Mouse (Mus musculus) CD4-positive, CD25-positive, alpha-beta regulatory T cell, adult 2 months (primary cell): Measurements from ENCODE around the gene Kcnk3.
A peak's percentile ranks its signal among the peaks of the same experiment; 100 is the strongest.

ENCODE experiments used
- DNase-seq: peaks from one replicate; pipeline ENCODE4 v3.0.0-alpha.2; 2012; ENCODE audit warnings: low read depth, low spot score

Gene Kcnk3

DNA sequence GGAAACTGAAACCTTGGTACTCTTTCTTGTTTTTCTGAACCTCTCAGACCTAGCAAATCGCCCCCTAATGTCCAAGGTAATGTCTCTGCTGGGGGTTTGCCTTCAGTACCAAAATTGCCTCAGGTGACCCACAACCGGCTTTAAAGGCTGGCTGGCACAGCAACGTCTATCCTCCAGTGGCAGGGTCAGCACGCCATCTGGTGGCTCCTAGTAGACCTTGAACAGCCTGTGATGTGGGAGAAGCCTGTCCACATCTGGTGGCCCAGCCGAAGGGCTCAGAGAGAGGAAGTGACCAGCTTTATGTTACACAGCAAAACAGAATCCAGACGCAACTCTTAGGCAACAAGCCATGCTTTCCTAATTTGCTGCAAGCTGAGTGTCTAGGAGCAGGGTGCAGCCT, 50.1 kb downstream of the Kcnk3 start:
- peak; percentile 73 for DNase-seq

DNA sequence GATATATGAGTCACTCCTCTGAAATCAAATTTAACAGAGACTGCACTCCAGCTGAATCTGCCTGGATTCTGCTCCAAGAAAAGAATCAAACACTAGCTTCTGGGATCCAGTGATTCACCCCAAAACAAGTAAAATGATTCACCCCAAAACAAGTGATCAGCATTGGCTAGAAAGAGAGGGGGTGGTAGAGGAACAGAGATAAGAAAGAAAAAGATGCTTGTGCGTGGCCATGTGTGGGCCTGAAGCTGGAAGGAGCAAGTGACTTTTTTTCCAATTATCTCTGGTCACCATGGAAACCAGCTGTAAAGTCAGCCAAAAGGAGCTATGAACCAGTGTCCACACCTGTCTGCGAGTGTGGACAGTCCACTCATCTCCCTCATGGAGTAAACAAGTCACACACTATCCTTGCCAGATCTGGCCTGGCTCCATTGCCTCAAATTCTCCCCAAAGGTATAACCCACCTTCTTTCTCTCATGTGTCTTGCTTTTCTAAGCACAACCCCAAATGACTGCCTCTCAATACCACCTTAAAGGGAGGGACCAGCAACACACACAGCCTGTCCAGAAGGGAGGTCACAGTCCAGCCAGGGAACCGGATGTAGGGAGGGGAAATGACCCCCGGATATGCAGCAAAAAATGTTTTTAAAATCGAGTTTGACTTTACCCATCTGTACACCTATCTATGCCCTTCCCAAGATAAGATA, 55.7 kb downstream of the Kcnk3 start:
- DNase-seq, result no peak

DNA sequence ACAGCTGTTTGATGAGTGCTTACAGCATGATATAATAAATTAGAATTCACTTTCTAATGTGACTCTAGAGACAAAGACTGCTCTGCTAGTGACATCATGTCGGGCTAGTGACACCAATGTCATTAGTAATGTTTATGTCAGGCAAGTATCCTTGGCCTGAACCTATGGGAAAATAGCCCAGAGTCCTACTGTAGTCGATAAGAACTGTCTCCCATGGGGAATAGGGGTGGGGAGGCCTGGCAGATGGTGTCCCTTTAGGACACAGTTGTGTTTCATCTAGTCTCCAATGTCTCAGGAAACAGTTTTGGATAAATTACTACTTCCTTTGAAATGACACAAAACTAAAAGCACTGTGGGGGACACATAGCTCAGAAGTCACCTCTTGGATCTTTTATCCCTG, 58.1 kb downstream of the Kcnk3 start:
- no peak for DNase-seq

DNA sequence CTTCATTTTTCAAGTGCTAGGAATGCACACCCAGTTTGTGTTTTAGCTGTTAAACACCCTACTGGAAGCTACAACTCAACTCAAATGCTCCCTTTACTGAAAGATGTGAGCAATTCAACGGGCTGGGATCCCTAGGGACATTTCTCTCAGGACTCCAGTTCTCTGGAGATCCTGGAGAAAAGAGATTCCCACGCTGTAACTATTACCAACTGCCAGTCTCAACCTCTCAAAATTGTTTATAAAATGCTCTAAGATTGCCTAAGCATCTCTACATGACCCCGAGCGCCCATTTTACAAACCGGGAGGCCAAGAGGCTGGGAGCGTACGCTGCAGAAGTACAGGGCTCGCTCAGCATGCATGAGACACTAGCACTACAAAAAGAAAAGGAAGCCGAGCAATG, 59.4 kb downstream of the Kcnk3 start:
- DNase-seq, result no peak

DNA sequence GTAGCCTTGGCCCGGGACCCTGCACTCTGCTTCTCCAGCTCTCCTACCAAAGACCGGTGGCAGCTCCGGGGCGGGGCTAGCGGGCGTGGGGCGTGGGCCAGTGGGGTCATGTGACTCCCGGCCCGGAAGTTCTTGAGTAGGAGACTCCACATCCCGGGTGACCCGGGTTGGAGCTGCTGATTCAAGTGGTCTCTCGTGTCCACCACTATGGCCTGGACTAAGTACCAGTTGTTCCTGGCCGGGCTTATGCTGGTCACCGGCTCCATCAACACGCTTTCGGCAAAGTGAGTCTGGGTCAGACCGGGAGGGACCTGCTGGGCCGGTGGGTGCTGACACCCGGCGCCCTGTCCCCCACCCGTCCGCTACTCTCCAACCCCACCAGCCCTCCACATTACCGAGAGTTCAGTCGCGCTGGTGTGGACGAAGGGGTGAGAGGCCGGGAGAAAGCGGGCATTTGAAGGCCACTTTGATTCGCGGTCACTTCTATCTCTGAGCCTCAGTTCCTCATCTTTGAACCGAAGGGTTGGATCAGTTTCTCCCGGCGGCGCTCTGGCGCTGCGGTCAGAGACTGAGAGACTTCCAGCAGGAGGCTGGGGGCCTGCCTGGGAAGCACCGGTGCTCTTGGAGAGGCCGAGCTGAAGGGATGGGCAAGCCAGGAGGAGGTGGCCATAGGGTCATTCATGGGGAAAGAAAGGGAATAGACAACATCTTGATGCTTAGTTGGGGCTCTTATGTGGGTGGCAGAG, 60.0 kb downstream of the Kcnk3 start, which contains the start of gene Slc35f6:
Gene Slc35f6, plus strand, starts transcription at position 119 of the 746 bp plus-strand sequence.
- peak; percentile 89 for DNase-seq

DNA sequence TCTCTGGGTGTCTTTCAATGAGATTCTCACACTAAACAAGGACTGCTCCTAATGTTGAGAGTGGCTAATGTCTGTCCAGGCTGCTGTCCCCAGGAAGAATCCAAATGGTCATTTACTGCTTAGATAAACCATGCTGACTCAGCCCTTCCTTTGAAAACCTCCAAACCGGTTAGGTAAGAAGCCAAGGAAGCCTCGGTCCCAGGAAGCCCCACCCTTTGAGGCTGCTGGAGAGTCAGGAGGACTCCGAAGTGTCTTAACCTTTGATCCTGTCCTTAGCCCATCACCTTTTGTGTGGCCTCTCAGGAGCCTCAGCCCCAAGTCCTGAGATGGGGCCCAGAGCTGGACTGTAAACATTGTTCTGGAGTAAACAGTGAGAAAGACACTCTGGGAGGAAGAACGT, 61.6 kb downstream of the Kcnk3 start:
- DNase-seq, result no peak

DNA sequence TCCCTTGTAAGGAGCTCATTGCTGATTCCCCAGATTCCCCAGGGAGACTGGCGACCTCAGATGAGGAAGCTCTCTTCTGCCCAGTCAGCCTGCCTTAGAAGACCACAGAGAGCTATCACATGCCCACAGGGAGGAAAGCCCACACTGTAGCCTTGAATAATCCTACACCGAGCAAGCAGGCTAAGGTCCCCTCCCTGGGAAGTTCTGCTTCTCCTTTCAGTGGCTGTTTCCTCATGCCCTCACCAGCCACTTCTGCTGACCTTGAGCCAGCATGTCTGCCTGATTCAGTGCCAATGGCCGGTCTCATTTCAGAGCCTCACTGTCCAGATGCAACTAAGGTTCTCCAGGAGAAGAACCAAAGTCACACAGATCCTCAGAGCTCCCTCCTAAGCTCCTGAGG, 62.8 kb downstream of the Kcnk3 start:
- DNase-seq, result no peak

DNA sequence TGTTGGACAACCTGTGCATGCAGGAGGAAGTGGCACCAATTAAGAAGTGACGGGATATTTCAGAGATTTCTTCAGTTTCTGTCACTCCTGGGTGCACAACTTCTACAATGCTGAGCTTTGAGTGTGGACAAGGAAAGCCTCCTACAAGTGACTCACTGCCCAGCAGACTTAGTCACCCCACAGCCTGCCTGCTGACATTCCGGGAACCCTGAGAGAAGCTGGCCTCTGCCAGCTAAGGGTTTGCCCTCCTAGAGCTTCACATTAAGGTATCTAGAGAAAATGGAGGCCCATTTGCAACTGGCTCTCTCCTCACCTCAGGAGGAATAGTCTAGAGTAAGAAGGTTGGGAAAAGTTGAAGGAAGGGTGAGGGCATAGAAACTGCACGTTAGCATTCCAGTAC, 63.6 kb downstream of the Kcnk3 start:
- no peak for DNase-seq

DNA sequence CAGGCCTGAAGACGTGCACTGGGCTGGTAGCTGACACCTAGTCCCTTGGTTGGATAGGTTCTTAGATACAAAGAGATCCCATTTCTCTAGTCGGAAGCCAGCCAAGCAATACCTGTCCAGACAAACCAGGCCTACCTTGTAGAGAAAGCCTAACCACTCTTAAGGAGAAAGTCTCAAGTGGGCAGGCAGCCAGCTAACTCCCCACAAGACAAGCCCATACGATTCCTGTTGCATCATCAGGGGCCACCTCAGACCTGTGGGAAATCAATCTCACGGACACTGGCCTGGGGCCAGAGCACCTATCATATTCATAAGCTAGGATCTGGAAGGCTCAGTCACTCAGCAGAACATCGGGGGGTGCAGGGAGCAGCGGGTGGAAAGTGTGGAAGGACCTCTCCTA, 65.3 kb downstream of the Kcnk3 start:
- no peak for DNase-seq

DNA sequence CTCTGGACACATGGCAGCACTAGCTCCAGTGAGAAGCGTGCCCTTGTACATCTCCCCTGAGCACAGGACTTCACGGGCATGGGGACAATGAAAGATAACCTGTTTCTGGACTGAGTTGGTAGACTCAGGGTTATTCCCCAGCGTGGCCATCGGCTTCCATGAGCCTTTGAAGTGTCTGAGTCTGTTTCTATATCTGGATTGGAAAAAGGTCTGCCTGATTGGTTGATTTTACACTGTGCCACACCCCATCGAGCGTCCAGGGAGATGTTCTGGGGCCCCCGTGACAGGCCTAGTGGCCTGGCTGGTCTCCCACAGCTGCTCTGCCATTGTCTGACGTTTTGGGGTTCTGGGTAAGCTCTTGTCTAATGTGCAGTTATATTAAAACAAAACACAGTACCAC, 67.1 kb downstream of the Kcnk3 start:
- no peak for DNase-seq

DNA sequence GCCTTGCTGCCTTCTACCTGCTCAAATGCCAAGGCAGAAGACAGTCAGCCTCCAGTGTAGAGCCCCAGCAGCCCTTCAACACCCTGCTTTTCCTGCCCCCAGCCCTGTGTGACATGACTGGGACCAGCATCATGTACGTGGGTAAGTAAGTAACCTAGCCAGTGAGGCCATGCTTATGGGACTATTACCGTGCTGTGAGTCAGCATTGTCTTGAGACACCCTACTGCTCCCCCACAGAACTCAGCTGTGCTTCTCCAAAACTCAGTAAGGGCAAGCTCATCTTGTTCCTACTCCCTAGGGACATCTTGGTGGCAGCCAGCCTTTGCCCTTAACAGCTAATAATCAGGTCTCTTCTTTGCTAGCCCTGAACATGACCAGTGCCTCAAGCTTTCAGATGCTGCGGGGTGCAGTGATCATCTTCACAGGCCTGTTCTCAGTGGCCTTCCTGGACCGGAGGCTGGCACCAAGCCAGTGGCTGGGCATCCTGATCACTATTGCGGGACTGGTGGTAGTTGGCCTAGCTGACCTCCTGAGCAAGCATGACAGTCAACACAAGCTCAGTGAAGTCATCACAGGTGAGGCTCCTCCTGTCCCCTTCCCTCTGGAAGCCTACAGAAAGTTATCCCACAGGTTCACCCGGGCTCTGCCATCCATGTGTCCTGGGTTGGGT, 67.7 kb downstream of the Kcnk3 start:
- DNase-seq, result no peak

DNA sequence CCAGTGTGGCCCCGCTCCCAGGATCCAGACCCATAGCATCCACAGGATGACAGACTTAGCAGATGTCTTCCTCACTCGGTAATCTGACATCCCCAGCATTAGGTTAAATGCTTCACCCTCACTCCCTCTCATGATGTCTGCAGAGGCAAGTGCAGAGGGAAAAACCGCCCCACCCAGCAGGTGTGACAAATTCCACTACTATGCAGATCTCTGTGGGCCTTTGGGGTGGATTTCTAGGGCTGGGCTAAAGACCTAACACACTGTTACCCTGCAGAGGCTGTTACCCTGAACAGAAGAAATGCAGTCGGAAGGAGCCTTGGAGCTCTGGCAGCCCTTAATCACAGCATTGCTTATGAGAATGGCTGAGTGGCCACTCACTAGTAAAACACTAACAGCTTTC, 71.1 kb downstream of the Kcnk3 start:
- no peak for DNase-seq

DNA sequence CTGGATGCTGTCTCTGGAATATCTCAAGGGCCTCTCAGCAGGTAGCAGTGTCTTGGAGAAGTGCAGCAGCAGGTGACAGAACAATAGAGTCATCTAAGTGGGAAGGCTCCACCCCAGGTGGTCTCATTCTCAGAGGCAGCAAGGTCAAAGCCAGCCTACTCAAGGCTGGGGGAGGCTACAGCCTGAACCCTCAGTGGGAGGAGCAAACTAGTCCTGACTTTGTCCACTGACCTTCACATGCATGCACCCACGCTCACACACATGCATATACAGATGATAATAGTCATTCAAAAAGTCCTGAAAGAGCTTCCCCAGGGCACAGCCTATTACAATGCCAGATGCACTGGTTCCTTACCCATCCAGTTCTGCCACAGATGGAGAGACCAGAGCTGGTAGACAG, 72.3 kb downstream of the Kcnk3 start:
- DNase-seq, result no peak

DNA sequence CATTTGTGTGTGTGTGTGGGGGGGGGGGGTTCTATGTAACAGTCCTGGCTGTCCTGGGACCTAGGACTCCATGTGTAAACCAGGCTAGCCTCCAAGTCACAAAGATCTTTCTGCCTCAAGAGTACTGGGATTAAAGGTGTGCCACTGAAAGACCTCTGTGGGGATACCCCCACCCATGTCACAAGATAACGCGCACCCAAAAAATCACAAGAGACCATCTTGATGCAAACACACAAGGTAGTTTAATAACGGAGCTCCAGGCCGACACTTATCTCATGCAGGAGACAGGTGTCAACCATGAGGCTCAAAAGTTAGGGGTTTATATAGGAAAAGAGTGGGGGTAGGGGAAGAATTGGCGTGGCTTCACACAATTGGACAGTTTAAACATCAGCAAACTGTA, 72.8 kb downstream of the Kcnk3 start:
- DNase-seq, result no peak

DNA sequence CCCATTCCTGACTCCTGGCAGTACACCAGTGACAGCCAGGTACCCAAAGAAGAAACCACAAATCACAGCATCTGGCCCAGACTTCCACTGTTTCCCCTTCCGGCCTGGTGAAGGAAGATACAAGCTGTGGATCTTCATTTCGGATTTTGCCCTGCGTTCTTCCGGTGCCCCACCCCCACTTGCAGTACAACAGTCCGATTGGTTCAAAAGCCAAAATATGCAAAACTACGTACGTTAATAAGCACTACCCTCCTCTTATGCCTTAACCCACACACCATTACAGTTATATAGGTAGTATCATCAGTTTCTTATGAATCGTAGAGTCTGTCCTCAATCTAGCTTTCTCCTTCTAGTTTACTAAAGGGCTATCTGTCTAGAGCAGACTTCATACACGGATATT, 77.4 kb downstream of the Kcnk3 start:
- DNase-seq, result no peak

DNA sequence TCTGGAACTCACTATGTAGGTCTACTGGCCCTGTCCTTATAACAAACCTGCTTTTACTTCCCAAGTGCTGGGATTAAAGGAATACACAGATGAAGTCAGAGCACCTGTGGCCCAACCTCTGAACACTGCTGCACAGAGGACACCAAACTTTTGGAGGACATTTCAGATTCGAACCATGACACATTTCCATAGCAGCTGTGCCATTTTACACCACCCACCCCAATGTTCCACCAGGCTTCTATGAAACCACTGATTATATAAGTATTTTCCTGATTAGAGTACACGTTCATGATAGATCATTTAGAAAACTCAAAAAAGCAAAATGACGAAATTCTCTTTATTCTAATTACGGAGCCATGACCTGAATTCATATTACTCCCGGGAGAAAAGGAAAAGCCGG, 78.0 kb downstream of the Kcnk3 start:
- peak; percentile 40 for DNase-seq

DNA sequence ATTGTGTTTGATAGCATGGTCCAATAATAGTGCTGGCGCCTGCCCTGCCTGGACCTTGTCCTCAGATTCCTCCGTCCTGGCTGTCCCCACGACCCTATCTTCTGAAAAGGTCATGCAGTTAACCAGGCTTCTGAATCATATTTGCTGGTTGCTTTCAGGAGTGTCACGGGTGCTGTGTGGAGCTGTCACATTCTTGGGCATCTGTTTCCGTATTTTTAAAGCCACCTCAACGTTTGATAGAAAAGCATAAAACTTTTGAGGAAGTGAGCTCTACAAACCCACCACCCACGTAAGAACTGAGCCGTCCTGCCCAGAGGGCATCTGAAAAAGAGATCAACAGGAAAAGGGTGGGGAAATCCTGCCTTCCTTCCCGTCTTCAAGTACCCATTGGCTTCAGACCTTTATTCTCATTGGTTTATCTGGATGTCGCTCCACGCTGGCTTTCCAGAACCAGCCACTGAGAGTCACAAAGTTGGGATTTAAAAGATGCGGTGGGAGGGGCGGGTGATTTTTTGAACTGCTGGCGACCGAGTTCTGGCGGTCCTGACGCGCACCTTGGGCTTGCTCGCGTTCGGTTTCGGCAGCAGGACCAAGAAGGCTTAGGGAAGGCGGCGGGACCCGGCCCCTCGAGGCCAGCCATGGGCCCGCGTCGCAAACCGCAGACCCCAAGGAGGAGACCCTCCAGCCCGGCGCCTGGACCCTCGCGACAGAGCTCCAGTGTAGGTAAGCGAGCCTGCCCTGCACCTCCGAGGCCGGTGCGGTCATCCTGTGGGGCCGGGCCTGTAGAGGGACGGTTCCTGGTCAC, 78.6 kb downstream of the Kcnk3 start, which contains the start of gene Cenpa:
Gene Cenpa, plus strand, starts transcription at position 387 of the 805 bp plus-strand sequence.
- peak; percentile 95 for DNase-seq

DNA sequence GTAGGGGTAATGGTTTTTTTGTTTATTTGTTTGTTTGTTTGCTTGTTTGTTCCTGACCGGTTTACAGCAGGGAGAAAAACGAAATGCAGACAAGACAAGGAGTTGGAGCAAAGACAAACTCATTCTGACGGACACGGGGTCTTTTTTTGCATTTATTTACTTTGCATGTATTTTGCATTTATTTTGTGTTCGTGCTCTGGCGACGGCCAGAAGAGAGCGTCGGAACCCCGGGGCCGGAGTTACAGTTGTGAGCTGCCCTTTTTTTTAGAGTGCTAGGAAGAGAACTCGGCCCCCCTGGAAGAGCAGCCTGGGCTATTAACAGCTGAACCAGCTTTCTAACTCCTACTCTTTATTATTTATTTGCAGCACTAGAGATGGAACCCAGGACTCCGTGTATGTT, 79.2 kb downstream of the Kcnk3 start:
- no peak for DNase-seq

DNA sequence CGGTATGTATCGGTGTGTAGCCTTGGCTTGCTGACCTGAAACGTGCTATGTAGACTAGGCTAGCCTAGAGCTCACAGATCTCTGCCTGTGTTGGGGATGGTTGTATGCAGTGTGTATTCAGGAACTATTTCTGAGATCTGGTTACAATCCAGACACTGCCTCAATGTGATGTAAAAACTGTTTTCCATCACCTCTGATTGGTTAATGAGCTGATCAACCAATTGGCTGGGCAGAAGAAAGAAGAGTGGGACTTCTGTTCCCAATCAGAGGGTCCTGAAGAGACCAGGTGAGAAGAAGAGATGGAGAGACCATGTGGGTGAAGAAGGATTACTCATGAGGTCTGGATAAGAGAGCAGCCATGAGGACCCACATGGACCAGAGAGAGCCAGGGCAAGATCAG, 79.7 kb downstream of the Kcnk3 start:
- no peak for DNase-seq

DNA sequence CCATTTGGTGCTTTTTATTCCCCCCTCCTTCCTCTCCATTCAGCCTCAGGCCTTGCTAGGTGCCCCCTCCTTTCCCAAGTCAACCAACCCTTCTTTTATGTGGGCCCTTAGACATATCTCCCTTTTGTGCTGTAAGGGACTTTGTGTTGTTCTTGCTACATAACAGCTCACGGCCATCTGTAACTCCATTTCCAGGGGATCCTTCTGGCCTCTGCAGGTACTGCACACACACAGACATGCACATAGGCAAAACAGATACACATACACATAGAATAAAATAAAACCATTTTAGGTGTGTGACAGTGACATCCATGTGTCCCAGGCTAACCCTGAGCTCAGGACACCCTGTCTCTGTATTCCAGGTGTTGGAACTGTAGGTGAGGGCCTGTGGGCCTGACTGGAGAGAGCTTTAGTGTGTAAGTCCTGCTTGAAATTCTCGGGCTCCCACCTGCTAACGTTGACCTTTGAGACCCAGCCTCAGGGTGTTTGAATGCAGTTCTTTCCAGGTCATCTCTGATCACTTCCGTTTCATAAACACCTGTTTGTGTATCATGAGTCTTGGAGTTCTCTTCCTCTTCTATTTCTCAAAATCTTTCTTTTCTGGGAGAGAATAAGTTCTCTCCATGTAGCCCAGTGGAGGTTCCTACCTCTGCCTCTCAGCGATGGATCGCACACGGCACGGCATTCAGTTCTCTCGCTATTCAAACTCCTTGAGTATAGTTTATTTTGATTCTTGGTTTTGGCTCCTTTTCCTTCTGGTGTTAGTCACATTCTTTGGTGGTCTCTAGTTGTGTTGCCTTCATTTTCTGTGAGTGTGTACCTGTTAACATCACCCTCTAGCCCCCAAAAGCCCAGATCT, 80.9 kb downstream of the Kcnk3 start:
- DNase-seq, result peak; percentile 27

DNA sequence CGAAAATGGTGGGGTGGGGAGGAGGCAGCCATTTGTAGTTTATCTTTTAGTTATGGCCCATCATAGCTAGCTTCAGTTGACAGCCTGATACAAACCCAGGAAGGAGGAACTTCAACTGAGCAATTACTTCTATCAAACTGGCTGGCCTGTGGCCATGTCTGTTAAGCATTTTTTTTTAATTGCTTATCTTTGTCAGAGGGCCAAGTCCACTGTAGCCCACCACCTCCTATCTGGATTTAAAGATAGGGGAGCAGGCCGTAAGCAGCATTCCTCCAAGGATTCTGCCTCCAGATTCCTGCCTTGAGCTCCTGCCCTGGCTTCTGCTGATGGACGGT, 81.5 kb downstream of the Kcnk3 start:
- no peak for DNase-seq
